Mouse (Mus musculus) urinary bladder, postnatal 10 days (tissue): ENCODE results near the gene Gm10961.

Source experiments
- DNase-seq: peaks from one replicate; pipeline ENCODE4 v3.0.0; 2022; ENCODE audit warnings: low spot score

The Gm10961 gene

GRCm38 (mm10) chr3:107664641-107665040 is 33.5 kb downstream of the Gm10961 start:
- DNase-seq = no peak

DNA sequence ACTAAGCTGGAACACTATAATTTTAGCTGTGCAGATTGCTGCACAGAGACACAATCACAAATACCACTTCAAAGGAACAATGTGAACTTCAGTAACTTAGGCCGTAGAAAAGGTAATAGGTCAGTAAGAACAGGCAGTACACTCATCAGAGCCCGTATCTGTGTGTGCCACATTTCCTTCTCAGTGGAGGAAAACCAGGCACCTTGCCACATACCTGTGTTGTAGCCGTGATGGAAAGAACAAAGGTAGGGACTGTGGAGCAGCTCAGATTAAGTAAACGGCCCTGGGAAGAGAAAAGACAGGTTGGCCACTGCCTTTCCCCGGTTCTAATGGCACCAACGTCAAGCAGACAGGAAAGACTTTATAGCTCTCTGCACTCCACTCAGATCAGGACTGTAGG is 36.3 kb downstream of the Gm10961 start:
- DNase-seq = no peak

DNA sequence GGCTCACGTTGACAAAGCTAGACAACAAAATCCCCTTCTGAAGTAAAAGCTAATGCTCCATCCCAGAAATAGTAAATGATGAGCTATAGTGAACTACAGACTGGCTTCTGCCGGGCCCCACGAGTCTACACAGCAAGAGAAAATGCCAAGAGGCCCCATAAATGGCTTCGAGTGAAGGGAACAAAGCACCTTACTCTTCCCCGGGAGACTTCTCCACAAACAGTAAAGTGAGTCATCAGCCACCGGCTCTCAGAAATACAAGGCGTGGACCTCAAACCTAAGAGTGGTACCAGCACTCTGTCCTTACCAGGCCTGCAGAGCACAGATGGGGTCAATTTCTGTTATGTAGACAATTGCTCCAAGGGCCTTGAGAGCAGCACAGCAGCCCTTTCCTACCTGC is 37.7 kb downstream of the Gm10961 start:
- DNase-seq = no peak

GRCm38 (mm10) chr3:107670500-107670899 is 39.4 kb downstream of the Gm10961 start:
- no peak for DNase-seq

- no peak for DNase-seq
Measured at GRCm38 (mm10) chr3:107671509-107671908, 40.4 kb downstream of the Gm10961 start.

GRCm38 (mm10) chr3:107680790-107681576 is 49.9 kb downstream of the Gm10961 start:
- no peak for DNase-seq
